Mouse (Mus musculus): ENCODE results near the gene Ccdc167. TPM values are rescaled to one million over a fixed set of nuclear protein-coding genes. Genes with fewer than 3 reads are reported as not detected.

The Ccdc167 gene
- polyA plus RNA-seq, 1 experiment from 2014 or later, result 16.4 TPM

GRCm38 (mm10) chr17:29698421-29698820, 18.4 kb downstream of the Ccdc167 start:
- Histone ChIP-seq H3K9ac (ENCODE audit: low read length) (no peak overlapping the region; the same call in 1 of the 2 replicates), H3K9me3 (ENCODE audit: control insufficient read depth, low read length) (no peaks in the 10 kb centered on the region), H3K4me1 (ENCODE audit: control insufficient read depth, insufficient read depth, low read length) (no peaks in the 10 kb centered on the region), H3K4me2 (ENCODE audit: low read depth) (no peak overlapping the region), H3K27ac (ENCODE audit: low read depth, low read length) (no peak overlapping the region), H3K4me3 (ENCODE audit: low read depth, low read length) (no peak overlapping the region), H3K36me3 (ENCODE audit: control insufficient read depth, insufficient read depth, low read length) (peaks cover 26% of the 10 kb centered on the region), H3K27me3 (ENCODE audit: control insufficient read depth, insufficient read depth, low read length) (no peaks in the 10 kb centered on the region)
- DNase-seq (ENCODE audit: low spot score), result no peak
- WGBS, result 90% methylated on average over 6 of the region's 6 CpGs
- ATAC-seq (ENCODE audit: insufficient read depth, low FRiP score, low TSS enrichment), result no peak

DNA sequence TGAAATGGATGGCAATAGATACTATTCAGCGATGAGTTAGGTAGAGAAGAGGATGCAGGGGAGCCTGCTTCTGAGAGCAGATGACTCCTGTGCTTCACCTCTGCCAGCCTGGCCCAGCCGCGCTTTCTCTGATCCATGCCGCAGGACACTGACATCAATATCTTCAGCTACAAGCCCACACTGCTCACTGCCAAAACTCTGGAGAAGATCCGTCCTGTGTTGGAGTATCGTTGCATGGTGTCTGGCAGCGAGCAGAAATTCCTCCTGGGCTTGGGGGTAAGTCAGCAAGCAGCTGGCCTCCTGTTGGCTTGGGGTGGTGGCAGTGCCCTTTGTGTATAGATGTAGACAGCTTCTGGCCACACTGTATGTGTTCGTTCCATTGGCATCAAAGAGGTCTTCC, 19.9 kb downstream of the Ccdc167 start:
- ATAC-seq (ENCODE audit: insufficient read depth, low FRiP score, low TSS enrichment), result no peak
- WGBS, result 96% methylated on average over 8 of the region's 8 CpGs
- H3K4me3 ChIP-seq (ENCODE audit: low read depth, low read length), result no peak overlapping the region
- no peak overlapping the region for H3K27ac ChIP-seq (ENCODE audit: low read depth, low read length)
- H3K4me1 ChIP-seq (ENCODE audit: control insufficient read depth, insufficient read depth, low read length), result no peaks in the 10 kb centered on the region
- no peak overlapping the region for H3K4me2 ChIP-seq (ENCODE audit: low read depth)
- H3K9ac ChIP-seq (ENCODE audit: low read length), result no peak overlapping the region
- peaks cover 22% of the 10 kb centered on the region for H3K36me3 ChIP-seq (ENCODE audit: control insufficient read depth, insufficient read depth, low read length)
- H3K9me3 ChIP-seq (ENCODE audit: control insufficient read depth, low read length), result no peaks in the 10 kb centered on the region
- DNase-seq (ENCODE audit: low spot score), result no peak
- no peaks in the 10 kb centered on the region for H3K27me3 ChIP-seq (ENCODE audit: control insufficient read depth, insufficient read depth, low read length)

DNA sequence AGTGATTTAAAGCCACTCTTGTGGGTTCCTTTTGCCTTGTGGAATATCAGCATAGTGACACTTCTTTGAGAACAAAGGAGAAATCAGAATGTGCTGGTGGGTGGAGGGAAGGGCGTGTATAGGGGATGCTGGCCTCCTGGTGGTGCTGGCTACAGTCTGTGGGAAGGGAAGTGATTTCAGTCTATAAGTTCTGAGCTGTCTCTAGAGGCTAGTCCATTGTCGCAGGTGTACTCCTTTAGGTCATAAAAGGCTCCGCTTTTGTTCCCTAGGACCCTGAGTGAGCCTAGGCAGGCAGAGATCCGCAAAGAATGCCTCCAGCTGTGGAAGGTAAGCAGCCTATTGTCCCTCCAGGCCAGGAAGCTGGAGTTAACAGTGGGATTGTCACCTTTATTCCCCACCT, 22.3 kb downstream of the Ccdc167 start:
- no peak overlapping the region for H3K27ac ChIP-seq (ENCODE audit: low read depth, low read length)
- no peaks in the 10 kb centered on the region for H3K27me3 ChIP-seq (ENCODE audit: control insufficient read depth, insufficient read depth, low read length)
- no peaks in the 10 kb centered on the region for H3K9me3 ChIP-seq (ENCODE audit: control insufficient read depth, low read length)
- H3K9ac ChIP-seq (ENCODE audit: low read length), result no peak overlapping the region
- peaks cover 28% of the 10 kb centered on the region for H3K36me3 ChIP-seq (ENCODE audit: control insufficient read depth, insufficient read depth, low read length)
- WGBS, result 83% methylated on average over 4 of the region's 4 CpGs
- DNase-seq (ENCODE audit: low spot score) (no peak), ATAC-seq (ENCODE audit: insufficient read depth, low FRiP score, low TSS enrichment) (no peak)
- no peak overlapping the region for H3K4me3 ChIP-seq (ENCODE audit: low read depth, low read length)
- no peak overlapping the region for H3K4me2 ChIP-seq (ENCODE audit: low read depth)
- no peaks in the 10 kb centered on the region for H3K4me1 ChIP-seq (ENCODE audit: control insufficient read depth, insufficient read depth, low read length)

DNA sequence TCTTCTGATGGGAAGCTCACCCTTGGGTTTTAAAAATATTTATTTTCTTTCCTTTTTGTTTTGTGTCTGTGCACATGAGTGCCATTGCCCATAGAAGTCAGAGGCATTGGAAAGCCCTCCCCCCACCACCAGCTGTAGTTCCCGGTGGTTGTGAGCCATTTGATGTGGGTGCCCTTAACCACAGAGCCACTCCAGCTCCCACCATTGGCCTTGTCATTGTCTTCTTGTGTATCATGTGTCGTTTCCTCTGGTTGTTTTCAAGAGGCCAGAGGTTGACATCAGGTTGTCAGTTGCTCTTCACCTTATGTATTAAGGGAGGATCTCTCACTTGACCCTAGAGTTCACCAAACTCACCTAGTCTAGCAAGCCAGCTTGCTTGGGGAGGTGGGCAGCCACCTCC, 23.3 kb downstream of the Ccdc167 start:
- H3K36me3 ChIP-seq (ENCODE audit: control insufficient read depth, insufficient read depth, low read length), result peaks cover 28% of the 10 kb centered on the region
- 81% methylated on average over 2 of the region's 2 CpGs for WGBS
- no peaks in the 10 kb centered on the region for H3K27me3 ChIP-seq (ENCODE audit: control insufficient read depth, insufficient read depth, low read length)
- H3K4me2 ChIP-seq (ENCODE audit: low read depth), result no peak overlapping the region
- DNase-seq (ENCODE audit: low spot score) (no peak), ATAC-seq (ENCODE audit: insufficient read depth, low FRiP score, low TSS enrichment) (no peak)
- H3K9me3 ChIP-seq (ENCODE audit: control insufficient read depth, low read length), result no peaks in the 10 kb centered on the region
- no peaks in the 10 kb centered on the region for H3K4me1 ChIP-seq (ENCODE audit: control insufficient read depth, insufficient read depth, low read length)
- H3K9ac ChIP-seq (ENCODE audit: low read length), result no peak overlapping the region
- H3K4me3 ChIP-seq (ENCODE audit: low read depth, low read length), result no peak overlapping the region
- H3K27ac ChIP-seq (ENCODE audit: low read depth, low read length), result no peak overlapping the region

GRCm38 (mm10) chr17:29692827-29693226, 24.0 kb downstream of the Ccdc167 start:
- H3K27me3 ChIP-seq (ENCODE audit: control insufficient read depth, insufficient read depth, low read length), result no peaks in the 10 kb centered on the region
- no peak overlapping the region for H3K27ac ChIP-seq (ENCODE audit: low read depth, low read length)
- ATAC-seq (ENCODE audit: insufficient read depth, low FRiP score, low TSS enrichment) (no peak), DNase-seq (ENCODE audit: low spot score) (no peak)
- no peak overlapping the region for H3K4me2 ChIP-seq (ENCODE audit: low read depth)
- peaks cover 27% of the 10 kb centered on the region for H3K36me3 ChIP-seq (ENCODE audit: control insufficient read depth, insufficient read depth, low read length)
- no peaks in the 10 kb centered on the region for H3K9me3 ChIP-seq (ENCODE audit: control insufficient read depth, low read length)
- WGBS, result 91% methylated on average over 2 of the region's 2 CpGs
- H3K9ac ChIP-seq (ENCODE audit: low read length), result no peak overlapping the region
- H3K4me3 ChIP-seq (ENCODE audit: low read depth, low read length), result no peak overlapping the region
- H3K4me1 ChIP-seq (ENCODE audit: control insufficient read depth, insufficient read depth, low read length), result no peaks in the 10 kb centered on the region

GRCm38 (mm10) chr17:29690257-29690656, 26.6 kb downstream of the Ccdc167 start:
- Histone ChIP-seq H3K9me3 (ENCODE audit: control insufficient read depth, low read length) (no peaks in the 10 kb centered on the region), H3K4me3 (ENCODE audit: low read depth, low read length) (no peak overlapping the region), H3K9ac (ENCODE audit: low read length) (no peak overlapping the region), H3K4me1 (ENCODE audit: control insufficient read depth, insufficient read depth, low read length) (no peaks in the 10 kb centered on the region), H3K36me3 (ENCODE audit: control insufficient read depth, insufficient read depth, low read length) (peaks cover 21% of the 10 kb centered on the region), H3K4me2 (ENCODE audit: low read depth) (no peak overlapping the region), H3K27me3 (ENCODE audit: control insufficient read depth, insufficient read depth, low read length) (no peaks in the 10 kb centered on the region), H3K27ac (ENCODE audit: low read depth, low read length) (no peak overlapping the region)
- ATAC-seq (ENCODE audit: insufficient read depth, low FRiP score, low TSS enrichment) (no peak), DNase-seq (ENCODE audit: low spot score) (no peak)
- 73% methylated on average over 6 of the region's 6 CpGs for WGBS

- no peak overlapping the region for H3K9ac ChIP-seq (ENCODE audit: low read length)
- 93% methylated on average over 10 of the region's 10 CpGs for WGBS
- H3K4me2 ChIP-seq (ENCODE audit: low read depth), result no peak overlapping the region
- ATAC-seq (ENCODE audit: insufficient read depth, low FRiP score, low TSS enrichment), result no peak
- no peaks in the 10 kb centered on the region for H3K4me1 ChIP-seq (ENCODE audit: control insufficient read depth, insufficient read depth, low read length)
- H3K27ac ChIP-seq (ENCODE audit: low read depth, low read length), result no peak overlapping the region
- DNase-seq (ENCODE audit: low spot score), result no peak
- peaks cover 29% of the 10 kb centered on the region for H3K36me3 ChIP-seq (ENCODE audit: control insufficient read depth, insufficient read depth, low read length)
- H3K9me3 ChIP-seq (ENCODE audit: control insufficient read depth, low read length), result no peaks in the 10 kb centered on the region
- H3K4me3 ChIP-seq (ENCODE audit: low read depth, low read length), result no peak overlapping the region
- no peaks in the 10 kb centered on the region for H3K27me3 ChIP-seq (ENCODE audit: control insufficient read depth, insufficient read depth, low read length)
Measured at GRCm38 (mm10) chr17:29688610-29689009, 28.2 kb downstream of the Ccdc167 start.

DNA sequence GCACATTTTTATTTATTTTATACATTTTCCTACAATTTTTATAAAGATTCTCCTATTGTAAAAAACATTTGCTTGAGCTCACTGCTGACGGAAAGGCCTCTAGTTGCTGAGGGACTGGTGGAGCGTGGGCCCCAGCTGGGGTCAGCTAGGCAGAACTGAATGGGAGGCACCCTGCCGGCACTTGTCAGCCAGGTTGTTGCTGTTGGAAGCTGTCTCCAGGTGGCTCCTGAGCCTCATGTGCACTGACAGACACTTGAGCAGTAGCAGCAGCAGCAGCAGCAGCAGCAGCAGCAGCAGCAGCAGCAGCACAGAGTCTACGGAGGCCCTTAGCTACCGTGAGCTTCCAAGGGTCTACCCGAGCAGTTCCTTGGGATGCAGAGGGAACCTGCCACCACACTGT, 29.5 kb downstream of the Ccdc167 start:
- no peak for DNase-seq (ENCODE audit: low spot score)
- no peak overlapping the region for H3K4me2 ChIP-seq (ENCODE audit: low read depth)
- WGBS, result 84% methylated on average over 6 of the region's 6 CpGs
- no peaks in the 10 kb centered on the region for H3K9me3 ChIP-seq (ENCODE audit: control insufficient read depth, low read length)
- H3K27ac ChIP-seq (ENCODE audit: low read depth, low read length), result no peak overlapping the region
- no peaks in the 10 kb centered on the region for H3K27me3 ChIP-seq (ENCODE audit: control insufficient read depth, insufficient read depth, low read length)
- H3K36me3 ChIP-seq (ENCODE audit: control insufficient read depth, insufficient read depth, low read length), result peaks cover 34% of the 10 kb centered on the region
- ATAC-seq (ENCODE audit: insufficient read depth, low FRiP score, low TSS enrichment), result no peak
- no peak overlapping the region for H3K9ac ChIP-seq (ENCODE audit: low read length)
- no peaks in the 10 kb centered on the region for H3K4me1 ChIP-seq (ENCODE audit: control insufficient read depth, insufficient read depth, low read length)
- H3K4me3 ChIP-seq (ENCODE audit: low read depth, low read length), result no peak overlapping the region

GRCm38 (mm10) chr17:29686771-29687170, 30.1 kb downstream of the Ccdc167 start:
- WGBS, result 92% methylated on average over 5 of the region's 5 CpGs
- no peak overlapping the region for H3K27ac ChIP-seq (ENCODE audit: low read depth, low read length)
- H3K4me2 ChIP-seq (ENCODE audit: low read depth), result no peak overlapping the region
- peaks cover 34% of the 10 kb centered on the region for H3K36me3 ChIP-seq (ENCODE audit: control insufficient read depth, insufficient read depth, low read length)
- no peak overlapping the region for H3K4me3 ChIP-seq (ENCODE audit: low read depth, low read length)
- no peak for ATAC-seq (ENCODE audit: insufficient read depth, low FRiP score, low TSS enrichment)
- H3K9me3 ChIP-seq (ENCODE audit: control insufficient read depth, low read length), result no peaks in the 10 kb centered on the region
- H3K27me3 ChIP-seq (ENCODE audit: control insufficient read depth, insufficient read depth, low read length), result no peaks in the 10 kb centered on the region
- no peaks in the 10 kb centered on the region for H3K4me1 ChIP-seq (ENCODE audit: control insufficient read depth, insufficient read depth, low read length)
- H3K9ac ChIP-seq (ENCODE audit: low read length), result no peak overlapping the region
- no peak for DNase-seq (ENCODE audit: low spot score)
